Mouse (Mus musculus): ENCODE results near the gene Cyb5r3.

Cyb5r3 gene

GRCm38 (mm10) chr15:83111874-83112273 lies 60.5 kb downstream of the Cyb5r3 start:
- H3K36me3 ChIP-seq (ENCODE audit: control insufficient read depth, insufficient read depth, low read length, poor library complexity, severe bottlenecking), result peaks cover 8% of the 10 kb centered on the region
- H3K27me3 ChIP-seq (ENCODE audit: control insufficient read depth, insufficient read depth, low read length, poor library complexity, severe bottlenecking), result no peaks in the 10 kb centered on the region
- no peak for DNase-seq (ENCODE audit: low read depth, low spot score)

- Histone ChIP-seq H3K27me3 (ENCODE audit: control insufficient read depth, insufficient read depth, low read length, poor library complexity, severe bottlenecking) (no peaks in the 10 kb centered on the region), H3K36me3 (ENCODE audit: control insufficient read depth, insufficient read depth, low read length, poor library complexity, severe bottlenecking) (peaks cover 5% of the 10 kb centered on the region; the same call in 1 of the 2 replicates)
Observed at GRCm38 (mm10) chr15:83111290-83111689, 61.1 kb downstream of the Cyb5r3 start.

GRCm38 (mm10) chr15:83107814-83108213 lies 64.6 kb downstream of the Cyb5r3 start:
- no peak for DNase-seq (ENCODE audit: low read depth, low spot score)
- no peaks in the 10 kb centered on the region; the same call in 1 of the 2 replicates for H3K36me3 ChIP-seq (ENCODE audit: control insufficient read depth, insufficient read depth, low read length, poor library complexity, severe bottlenecking)

More at GRCm38 (mm10) chr15:83111290-83111689, 61.1 kb downstream of the Cyb5r3 start:
- DNase-seq (ENCODE audit: low read depth, low spot score), result no peak

GRCm38 (mm10) chr15:83106426-83106825 lies 66.0 kb downstream of the Cyb5r3 start:
- Histone ChIP-seq H3K27me3 (ENCODE audit: control insufficient read depth, insufficient read depth, low read length, poor library complexity, severe bottlenecking) (no peaks in the 10 kb centered on the region), H3K36me3 (ENCODE audit: control insufficient read depth, insufficient read depth, low read length, poor library complexity, severe bottlenecking) (no peaks in the 10 kb centered on the region; the same call in 1 of the 2 replicates)
- DNase-seq (ENCODE audit: low read depth, low spot score), result no peak

More at GRCm38 (mm10) chr15:83107814-83108213, 64.6 kb downstream of the Cyb5r3 start:
- H3K27me3 ChIP-seq (ENCODE audit: control insufficient read depth, insufficient read depth, low read length, poor library complexity, severe bottlenecking), result no peaks in the 10 kb centered on the region

All from splenic B cell, adult 2 months (primary cell).